Mouse (Mus musculus): ENCODE data around the gene Mtg2. TPM values are rescaled to one million over a fixed set of nuclear protein-coding genes. Genes with fewer than 3 reads are reported as not detected.
A peak's percentile ranks its signal among the peaks of the same experiment; 100 is the strongest.

The Mtg2 gene
- polyA plus RNA-seq, 1 experiment from 2014 or later = 38.1 TPM

DNA sequence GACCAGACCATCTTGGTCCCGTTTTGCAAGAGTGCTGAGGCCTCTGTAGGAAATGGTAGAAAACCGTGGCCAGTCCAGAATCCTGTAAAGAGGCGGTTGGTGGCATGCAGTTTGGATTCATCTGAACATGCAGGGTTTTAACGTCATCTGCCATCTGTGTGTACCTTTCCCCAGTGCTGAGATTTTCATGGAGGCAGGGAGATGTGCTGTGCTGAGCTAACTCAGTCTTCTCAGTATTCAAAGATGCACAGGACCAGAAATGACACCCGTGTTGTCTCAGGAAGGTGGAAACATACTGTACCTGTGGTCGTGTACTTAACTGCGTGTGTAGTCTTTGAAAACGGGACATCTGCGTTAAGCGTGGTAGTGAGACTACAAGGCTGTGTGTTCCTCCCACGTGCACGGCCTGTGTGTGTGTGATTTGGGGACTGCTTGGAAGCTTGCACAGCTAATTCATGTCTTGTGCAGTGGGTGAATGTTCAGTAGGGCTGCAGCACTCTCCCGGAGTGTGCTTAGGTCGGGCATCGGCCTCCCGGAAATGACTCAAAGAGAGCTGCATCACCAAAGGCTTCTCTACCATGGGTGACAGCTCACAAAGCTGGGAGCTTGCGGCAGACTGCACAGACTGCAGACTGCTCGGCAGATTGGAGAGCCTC, 22.3 kb upstream of the Mtg2 start:
- 94% methylated on average over 18 of the region's 18 CpGs for WGBS
- H3K9me3 ChIP-seq (ENCODE audit: control insufficient read depth, low read length) = no peaks in the 10 kb centered on the region
- H3K27me3 ChIP-seq (replicated peaks; ENCODE audit: control insufficient read depth, insufficient read depth, low read length) = no peaks in the 10 kb centered on the region
- H3K4me1 ChIP-seq (replicated peaks; ENCODE audit: control insufficient read depth, insufficient read depth, low read length) = peaks cover 28% of the 10 kb centered on the region
- H3K4me3 ChIP-seq (replicated peaks; ENCODE audit: low read length) = no peak overlapping the region
- H3K27ac ChIP-seq (ENCODE audit: low read length) = no peak overlapping the region
- no peak for ATAC-seq
- no peaks in the 10 kb centered on the region for H3K36me3 ChIP-seq (ENCODE audit: control insufficient read depth, insufficient read depth)
- no peak overlapping the region for H3K4me2 ChIP-seq (ENCODE audit: low read length)
- no peak overlapping the region for H3K9ac ChIP-seq (replicated peaks; ENCODE audit: low read depth, low read length)

GRCm38 (mm10) chr2:180050986-180051385, 19.4 kb upstream of the Mtg2 start:
- no peaks in the 10 kb centered on the region for H3K27me3 ChIP-seq (replicated peaks; ENCODE audit: control insufficient read depth, insufficient read depth, low read length)
- H3K4me1 ChIP-seq (replicated peaks; ENCODE audit: control insufficient read depth, insufficient read depth, low read length) = peaks cover 5% of the 10 kb centered on the region; the same call in 1 of the 2 replicates
- H3K9me3 ChIP-seq (ENCODE audit: control insufficient read depth, low read length) = no peaks in the 10 kb centered on the region
- no peak overlapping the region for H3K27ac ChIP-seq (ENCODE audit: low read length)
- H3K4me2 ChIP-seq (ENCODE audit: low read length) = no peak overlapping the region
- peaks cover 18% of the 10 kb centered on the region for H3K36me3 ChIP-seq (ENCODE audit: control insufficient read depth, insufficient read depth)
- WGBS = 23% methylated on average over 5 of the region's 5 CpGs
- peak; percentile 49 for ATAC-seq
- no peak overlapping the region for H3K9ac ChIP-seq (replicated peaks; ENCODE audit: low read depth, low read length)
- no peak overlapping the region for H3K4me3 ChIP-seq (replicated peaks; ENCODE audit: low read length)

DNA sequence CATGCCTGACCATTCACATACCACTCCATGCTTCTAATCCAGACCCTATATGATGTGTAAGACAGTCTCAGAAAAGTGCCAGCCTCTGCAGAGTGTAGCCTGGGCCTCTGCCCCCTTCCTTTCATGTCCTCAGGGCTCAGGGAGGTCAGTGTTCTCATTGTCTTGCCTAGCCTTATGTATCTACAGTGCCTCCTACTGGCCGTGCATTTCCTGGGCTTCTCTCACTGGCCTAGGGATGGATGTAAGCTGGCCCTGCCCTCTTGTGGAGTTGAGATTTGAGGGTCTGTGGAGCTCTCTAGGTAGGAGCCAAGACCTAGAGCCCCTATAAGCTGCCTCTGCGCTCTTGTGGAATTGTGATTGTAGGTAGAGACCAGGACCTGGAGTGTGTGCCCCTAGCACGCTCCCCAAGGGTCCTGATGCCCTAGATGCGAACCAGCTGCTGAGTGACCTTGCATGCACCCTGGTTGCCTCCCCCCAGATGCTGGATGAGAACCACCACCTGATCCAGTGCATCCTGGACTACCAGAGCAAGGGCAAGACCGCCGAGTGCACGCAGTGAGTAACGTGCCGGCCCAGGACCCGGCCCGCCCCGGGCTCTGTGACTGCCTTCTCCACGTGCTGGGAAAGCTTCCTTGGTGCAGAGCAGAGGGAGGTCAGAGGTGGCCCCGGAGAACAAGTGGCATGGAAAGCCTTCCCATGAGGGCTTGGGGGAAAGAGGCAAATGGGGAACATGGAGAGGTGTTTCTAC, 18.2 kb upstream of the Mtg2 start:
- Histone ChIP-seq H3K27ac (ENCODE audit: low read length) (no peak overlapping the region), H3K4me2 (ENCODE audit: low read length) (no peak overlapping the region), H3K4me1 (replicated peaks; ENCODE audit: control insufficient read depth, insufficient read depth, low read length) (peaks cover 5% of the 10 kb centered on the region; the same call in 1 of the 2 replicates), H3K9me3 (ENCODE audit: control insufficient read depth, low read length) (no peaks in the 10 kb centered on the region), H3K27me3 (replicated peaks; ENCODE audit: control insufficient read depth, insufficient read depth, low read length) (no peaks in the 10 kb centered on the region), H3K9ac (replicated peaks; ENCODE audit: low read depth, low read length) (no peak overlapping the region), H3K4me3 (replicated peaks; ENCODE audit: low read length) (no peak overlapping the region), H3K36me3 (ENCODE audit: control insufficient read depth, insufficient read depth) (peaks cover 26% of the 10 kb centered on the region)
- ATAC-seq = no peak
- WGBS = 86% methylated on average over 14 of the region's 14 CpGs

DNA sequence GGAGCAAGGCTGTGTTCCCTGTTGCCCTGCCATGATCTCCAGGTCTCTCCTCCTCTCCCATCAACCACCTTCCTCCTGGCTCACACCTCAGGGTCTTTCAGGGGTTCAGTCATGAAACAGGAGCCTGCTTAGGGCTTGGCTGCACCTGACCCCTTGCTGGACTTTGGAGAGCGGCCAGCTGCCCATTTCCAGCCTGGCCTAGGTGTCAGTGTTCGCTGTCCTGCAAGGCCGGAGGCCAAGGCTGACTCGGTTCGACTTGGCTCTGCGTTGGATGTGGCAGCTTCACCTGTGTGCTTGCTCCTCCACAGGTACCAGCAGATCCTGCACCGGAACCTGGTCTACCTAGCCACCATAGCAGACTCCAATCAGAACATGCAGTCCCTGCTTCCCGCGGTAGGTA, 17.4 kb upstream of the Mtg2 start:
- Histone ChIP-seq H3K4me1 (replicated peaks; ENCODE audit: control insufficient read depth, insufficient read depth, low read length) (peaks cover 5% of the 10 kb centered on the region; the same call in 1 of the 2 replicates), H3K4me2 (ENCODE audit: low read length) (no peak overlapping the region), H3K9ac (replicated peaks; ENCODE audit: low read depth, low read length) (no peak overlapping the region), H3K4me3 (replicated peaks; ENCODE audit: low read length) (no peak overlapping the region), H3K27me3 (replicated peaks; ENCODE audit: control insufficient read depth, insufficient read depth, low read length) (no peaks in the 10 kb centered on the region), H3K27ac (ENCODE audit: low read length) (no peak overlapping the region), H3K36me3 (ENCODE audit: control insufficient read depth, insufficient read depth) (peaks cover 33% of the 10 kb centered on the region), H3K9me3 (ENCODE audit: control insufficient read depth, low read length) (no peaks in the 10 kb centered on the region)
- WGBS = 97% methylated on average over 9 of the region's 9 CpGs
- ATAC-seq = no peak

GRCm38 (mm10) chr2:180063338-180064131, 6.9 kb upstream of the Mtg2 start:
- 94% methylated on average over 11 of the region's 11 CpGs for WGBS
- Histone ChIP-seq H3K4me1 (replicated peaks; ENCODE audit: control insufficient read depth, insufficient read depth, low read length) (no peaks in the 10 kb centered on the region), H3K9me3 (ENCODE audit: control insufficient read depth, low read length) (no peaks in the 10 kb centered on the region), H3K4me2 (ENCODE audit: low read length) (no peak overlapping the region), H3K27ac (ENCODE audit: low read length) (no peak overlapping the region), H3K36me3 (ENCODE audit: control insufficient read depth, insufficient read depth) (peaks cover 56% of the 10 kb centered on the region), H3K9ac (replicated peaks; ENCODE audit: low read depth, low read length) (no peak overlapping the region), H3K4me3 (replicated peaks; ENCODE audit: low read length) (no peak overlapping the region), H3K27me3 (replicated peaks; ENCODE audit: control insufficient read depth, insufficient read depth, low read length) (no peaks in the 10 kb centered on the region)
- no peak for ATAC-seq

GRCm38 (mm10) chr2:180069770-180070480, 463 bp upstream of the Mtg2 start:
- H3K27ac ChIP-seq (ENCODE audit: low read length) = peak overlapping the region; percentile 83
- 33% methylated on average over 20 of the region's 20 CpGs for WGBS
- H3K36me3 ChIP-seq (ENCODE audit: control insufficient read depth, insufficient read depth) = peaks cover 13% of the 10 kb centered on the region
- peak overlapping the region; percentile 57 for H3K4me3 ChIP-seq (replicated peaks; ENCODE audit: low read length)
- ATAC-seq = peak; percentile 65; the same call in 1 of the 2 replicates
- peak overlapping the region; percentile 60 for H3K4me2 ChIP-seq (ENCODE audit: low read length)
- H3K9me3 ChIP-seq (ENCODE audit: control insufficient read depth, low read length) = no peaks in the 10 kb centered on the region
- H3K9ac ChIP-seq (replicated peaks; ENCODE audit: low read depth, low read length) = peak overlapping the region; percentile 64
- H3K27me3 ChIP-seq (replicated peaks; ENCODE audit: control insufficient read depth, insufficient read depth, low read length) = no peaks in the 10 kb centered on the region
- H3K4me1 ChIP-seq (replicated peaks; ENCODE audit: control insufficient read depth, insufficient read depth, low read length) = peaks cover 9% of the 10 kb centered on the region

- Histone ChIP-seq H3K4me1 (replicated peaks; ENCODE audit: control insufficient read depth, insufficient read depth, low read length) (peaks cover 9% of the 10 kb centered on the region), H3K27ac (ENCODE audit: low read length) (no peak overlapping the region), H3K36me3 (ENCODE audit: control insufficient read depth, insufficient read depth) (peaks cover 13% of the 10 kb centered on the region), H3K9ac (replicated peaks; ENCODE audit: low read depth, low read length) (no peak overlapping the region), H3K9me3 (ENCODE audit: control insufficient read depth, low read length) (no peaks in the 10 kb centered on the region), H3K4me3 (replicated peaks; ENCODE audit: low read length) (no peak overlapping the region), H3K27me3 (replicated peaks; ENCODE audit: control insufficient read depth, insufficient read depth, low read length) (no peaks in the 10 kb centered on the region), H3K4me2 (ENCODE audit: low read length) (no peak overlapping the region)
- WGBS = 67% methylated on average over 2 of the region's 2 CpGs
- no peak for ATAC-seq
These were observed 1.3 kb downstream of the Mtg2 start for GRCm38 (mm10) chr2:180071671-180072070.

GRCm38 (mm10) chr2:180072886-180073285, 2.5 kb downstream of the Mtg2 start:
- WGBS = 87% methylated on average over 7 of the region's 7 CpGs
- no peak overlapping the region for H3K27ac ChIP-seq (ENCODE audit: low read length)
- peaks cover 9% of the 10 kb centered on the region for H3K4me1 ChIP-seq (replicated peaks; ENCODE audit: control insufficient read depth, insufficient read depth, low read length)
- H3K4me2 ChIP-seq (ENCODE audit: low read length) = no peak overlapping the region
- H3K36me3 ChIP-seq (ENCODE audit: control insufficient read depth, insufficient read depth) = peaks cover 5% of the 10 kb centered on the region
- H3K27me3 ChIP-seq (replicated peaks; ENCODE audit: control insufficient read depth, insufficient read depth, low read length) = no peaks in the 10 kb centered on the region
- no peak overlapping the region for H3K9ac ChIP-seq (replicated peaks; ENCODE audit: low read depth, low read length)
- ATAC-seq = no peak
- no peaks in the 10 kb centered on the region for H3K9me3 ChIP-seq (ENCODE audit: control insufficient read depth, low read length)
- no peak overlapping the region for H3K4me3 ChIP-seq (replicated peaks; ENCODE audit: low read length)

DNA sequence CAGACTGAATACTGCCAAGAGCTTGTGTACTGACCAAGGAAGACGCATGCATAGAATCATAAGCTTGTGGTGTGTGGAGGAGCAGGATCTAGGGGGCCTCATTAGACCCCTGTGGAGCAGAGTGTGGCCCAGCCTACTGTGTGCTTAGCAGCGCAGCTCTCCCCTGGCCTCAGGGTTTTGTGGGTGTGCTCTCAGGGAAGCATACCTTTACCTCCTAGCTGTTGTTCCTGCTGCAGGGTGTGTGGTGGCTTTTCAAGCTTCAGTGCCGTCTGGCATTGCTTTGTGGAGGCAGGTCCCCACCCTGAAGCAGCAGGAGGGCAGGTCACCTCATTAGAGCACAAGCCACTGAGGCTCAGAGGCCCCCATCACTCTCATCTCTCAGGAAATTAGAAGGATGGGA, 7.2 kb downstream of the Mtg2 start:
- peaks cover 6% of the 10 kb centered on the region for H3K36me3 ChIP-seq (ENCODE audit: control insufficient read depth, insufficient read depth)
- no peak for ATAC-seq
- no peaks in the 10 kb centered on the region for H3K27me3 ChIP-seq (replicated peaks; ENCODE audit: control insufficient read depth, insufficient read depth, low read length)
- no peak overlapping the region for H3K4me3 ChIP-seq (replicated peaks; ENCODE audit: low read length)
- H3K9me3 ChIP-seq (ENCODE audit: control insufficient read depth, low read length) = no peaks in the 10 kb centered on the region
- WGBS = 47% methylated on average over 3 of the region's 3 CpGs
- H3K9ac ChIP-seq (replicated peaks; ENCODE audit: low read depth, low read length) = no peak overlapping the region
- H3K4me2 ChIP-seq (ENCODE audit: low read length) = no peak overlapping the region
- no peak overlapping the region for H3K27ac ChIP-seq (ENCODE audit: low read length)
- no peaks in the 10 kb centered on the region for H3K4me1 ChIP-seq (replicated peaks; ENCODE audit: control insufficient read depth, insufficient read depth, low read length)
